Mouse (Mus musculus) layer of hippocampus, postnatal 36 days (tissue): ENCODE measurements around the gene Cipc. TPM values are rescaled to one million over a fixed set of nuclear protein-coding genes. Genes with fewer than 3 reads are reported as not detected.

Experiments used
- DNase-seq, 2 experiments: peaks; one replicate each; pipeline ENCODE4 v3.0.0; 2022
- total RNA-seq, 2 experiments: library from RNA; stranded (reverse); gene quantifications; 2 replicates each; pipeline ENCODE4 v1.2.3; 2021

Gene Cipc
- total RNA-seq: 10 to 100 TPM; 66.6 to 72.9 TPM

DNA sequence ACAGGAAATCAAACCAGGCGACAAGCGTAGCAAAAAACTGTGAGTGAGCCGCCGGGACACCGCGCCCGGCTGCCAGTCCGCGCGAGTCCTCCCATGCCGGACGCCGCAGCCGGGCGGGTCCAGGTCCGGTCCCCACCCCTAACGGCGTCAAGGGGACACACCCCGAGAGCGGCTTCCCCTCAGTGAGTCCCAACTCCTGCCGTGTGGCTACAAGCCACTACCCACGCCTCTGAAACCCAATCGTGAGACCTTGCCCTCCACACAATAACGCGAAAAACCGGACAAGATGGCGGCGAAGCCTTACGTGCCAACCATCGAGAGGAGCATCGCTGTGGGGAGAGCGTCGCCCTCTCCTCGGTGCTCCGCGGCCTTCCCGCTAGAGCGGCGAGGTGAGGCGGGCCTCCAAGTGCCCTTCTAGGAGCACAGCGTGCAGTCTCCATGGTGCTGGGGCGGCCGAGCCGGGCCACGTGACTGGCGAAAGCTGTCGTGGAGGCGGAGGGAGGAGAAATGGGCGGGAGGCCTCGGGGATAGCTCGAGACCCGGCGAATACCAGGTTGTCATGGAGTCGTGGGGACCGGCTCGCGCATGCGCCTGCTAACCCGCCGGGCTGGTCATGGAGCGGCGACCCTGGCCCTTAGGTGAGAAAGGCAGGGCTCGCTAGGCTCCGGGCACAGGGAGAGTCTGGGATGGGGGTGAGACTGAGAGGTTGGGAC is at the start of gene Cipc:
Gene Cipc, plus strand, starts transcription at position 182 of the 713 bp plus-strand sequence.
- peak; percentile 99 for DNase-seq

DNA sequence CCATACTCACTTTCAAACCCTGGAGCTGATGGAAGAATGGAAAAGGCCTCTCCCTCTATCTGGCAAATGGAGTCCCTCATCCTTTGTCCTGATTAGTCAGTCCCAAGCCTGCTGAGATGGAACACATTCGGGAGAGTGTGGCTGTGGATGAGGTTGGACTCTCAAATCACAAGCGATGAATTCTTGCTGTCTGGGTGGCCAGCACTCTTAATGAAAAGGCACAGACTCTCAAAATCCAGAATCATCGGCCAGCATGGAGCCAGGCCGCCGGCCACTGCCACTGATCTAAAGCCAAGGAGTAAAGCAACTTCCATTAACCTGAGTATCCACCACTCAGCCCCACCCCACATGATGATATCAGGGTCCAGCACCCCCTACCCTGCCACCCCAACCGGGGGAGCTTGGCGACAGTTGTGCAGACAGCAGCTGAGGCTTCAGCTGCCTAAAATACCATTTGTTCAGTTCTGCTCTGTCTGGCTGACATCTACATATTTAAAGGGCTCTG is 49.0 kb upstream of the Cipc start:
- DNase-seq: no peak

- no peak for DNase-seq
These were observed 48.4 kb upstream of the Cipc start for GRCm38 (mm10) chr12:86898448-86898847.

- no peak for DNase-seq
These were observed 47.2 kb upstream of the Cipc start for GRCm38 (mm10) chr12:86899461-86900179.

DNA sequence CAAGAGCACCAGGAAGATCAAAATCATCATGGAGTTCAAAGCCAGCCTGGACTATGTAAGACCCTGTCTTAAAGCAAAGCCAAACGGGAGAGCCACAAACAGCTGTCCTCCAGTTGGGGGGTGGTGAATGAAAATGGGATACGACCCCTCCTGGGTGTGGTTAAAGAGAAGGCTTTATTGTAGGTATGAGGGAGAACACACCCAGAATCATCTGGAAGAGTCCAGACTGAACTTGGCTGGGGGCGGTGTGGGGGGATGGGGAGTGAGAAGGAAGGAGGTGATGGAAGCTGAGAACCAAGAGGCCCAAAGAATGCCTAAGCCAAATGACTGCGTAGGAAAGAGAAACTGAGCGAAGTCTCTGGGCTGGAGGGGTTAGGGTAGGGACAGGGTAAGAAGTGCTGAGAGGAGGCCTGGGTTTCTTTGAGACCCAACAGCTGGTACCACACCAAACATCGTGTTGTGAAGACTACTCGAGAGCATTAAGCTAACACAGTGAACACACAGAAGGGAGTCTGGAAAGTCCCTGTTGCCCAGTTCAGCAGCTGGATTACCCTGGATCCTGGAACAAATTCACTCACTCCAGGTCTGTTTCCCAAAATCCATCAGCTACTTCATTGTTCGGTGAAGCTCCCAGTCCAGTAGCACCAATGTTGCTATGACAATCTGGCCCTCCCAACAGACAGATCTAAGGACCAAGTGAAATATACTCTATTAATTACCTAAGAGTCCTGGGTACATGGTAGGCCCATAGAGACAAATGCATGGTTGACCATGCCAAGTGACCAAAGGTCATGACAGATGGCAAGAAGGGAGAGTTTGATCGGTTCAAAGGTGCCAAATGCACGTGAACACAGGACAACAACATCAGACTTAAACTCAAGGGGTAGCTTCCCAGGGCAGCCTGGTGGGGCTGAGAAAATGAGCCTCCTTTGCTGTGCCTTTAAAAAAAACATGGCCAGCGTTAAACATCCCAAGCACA is 42.7 kb upstream of the Cipc start:
- DNase-seq: no peak

- no peak for DNase-seq
These were observed 41.6 kb upstream of the Cipc start for GRCm38 (mm10) chr12:86905203-86905602.

DNA sequence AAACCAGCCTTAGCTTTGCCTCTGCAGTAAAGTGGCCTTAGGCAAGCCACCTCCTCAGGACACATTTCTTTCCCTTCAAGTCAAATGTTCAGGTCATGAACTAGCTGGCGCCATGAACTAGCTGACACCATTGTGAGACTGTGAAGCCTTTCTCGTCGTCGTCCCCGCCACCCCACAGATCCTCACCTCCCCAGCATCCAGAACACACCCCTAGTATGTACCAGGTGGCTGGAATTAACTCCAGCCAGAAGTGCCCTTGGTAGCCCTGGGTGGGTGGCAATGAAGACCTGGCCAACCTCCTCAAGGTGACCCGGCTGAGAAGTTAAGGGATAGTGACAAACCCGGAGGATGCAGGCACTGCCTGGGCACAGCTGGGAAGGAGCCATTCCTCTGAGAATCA is 41.0 kb upstream of the Cipc start:
- no peak for DNase-seq

DNA sequence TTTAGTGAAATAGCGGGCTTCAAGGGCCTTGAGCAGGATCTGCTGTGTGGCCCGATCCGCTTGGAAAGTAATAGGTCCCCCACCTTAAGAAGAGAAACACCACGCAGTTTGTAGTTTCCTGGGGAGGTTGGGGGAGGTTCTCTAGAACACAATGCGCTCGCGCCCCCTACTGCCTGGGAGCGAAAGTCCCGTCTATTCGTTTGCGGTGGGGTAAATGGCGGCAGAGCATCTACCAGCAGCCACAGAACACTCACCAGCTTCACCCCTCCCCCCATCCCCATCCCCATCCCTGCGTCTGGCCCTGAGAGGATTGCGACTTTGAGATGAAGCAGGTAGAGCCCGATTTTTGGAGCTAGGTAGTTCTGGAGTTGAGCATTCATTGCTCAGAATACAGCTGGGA is 40.4 kb upstream of the Cipc start:
- peak; percentile 83 to 85 for DNase-seq

GRCm38 (mm10) chr12:86911482-86911931 is 35.3 kb upstream of the Cipc start:
- peak in 1 of 2 experiments; percentile 75 for DNase-seq

DNA sequence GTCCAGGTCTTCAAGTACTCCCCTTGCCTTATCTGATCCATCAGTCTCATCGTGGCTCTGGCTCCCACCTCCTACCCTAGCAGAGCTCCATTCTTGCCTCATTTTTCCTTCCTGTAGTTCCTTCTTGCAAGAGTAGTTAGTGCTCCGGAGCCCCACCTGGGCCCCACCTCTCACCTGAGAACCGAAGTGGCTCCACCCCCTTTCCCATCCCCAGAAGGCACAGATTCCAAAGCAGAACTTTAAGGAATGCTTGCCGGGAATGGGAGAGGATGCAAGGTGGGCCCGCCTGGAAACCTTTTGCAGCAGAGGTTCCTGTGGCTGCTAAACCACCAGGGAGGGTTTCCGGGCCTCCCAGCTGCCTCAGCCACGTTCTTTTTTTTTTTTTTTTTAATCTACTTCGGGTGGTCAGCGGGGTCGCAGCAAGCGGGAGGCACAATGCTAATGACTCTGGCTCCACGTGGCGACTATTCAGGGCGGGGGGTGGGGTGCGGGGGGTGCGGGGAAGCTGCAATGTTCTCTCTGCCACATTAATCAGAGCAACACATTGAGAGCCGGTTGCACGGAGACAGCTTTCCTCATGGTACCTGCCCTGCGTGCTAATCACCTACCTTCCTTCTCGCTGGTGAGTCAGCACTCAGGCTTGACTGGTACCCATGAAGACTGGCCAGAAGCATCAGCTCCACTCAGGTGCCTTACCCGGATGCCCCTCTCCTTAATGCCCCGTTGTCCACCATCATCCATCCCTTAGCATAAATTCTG is 34.3 kb upstream of the Cipc start:
- DNase-seq: no peak

DNA sequence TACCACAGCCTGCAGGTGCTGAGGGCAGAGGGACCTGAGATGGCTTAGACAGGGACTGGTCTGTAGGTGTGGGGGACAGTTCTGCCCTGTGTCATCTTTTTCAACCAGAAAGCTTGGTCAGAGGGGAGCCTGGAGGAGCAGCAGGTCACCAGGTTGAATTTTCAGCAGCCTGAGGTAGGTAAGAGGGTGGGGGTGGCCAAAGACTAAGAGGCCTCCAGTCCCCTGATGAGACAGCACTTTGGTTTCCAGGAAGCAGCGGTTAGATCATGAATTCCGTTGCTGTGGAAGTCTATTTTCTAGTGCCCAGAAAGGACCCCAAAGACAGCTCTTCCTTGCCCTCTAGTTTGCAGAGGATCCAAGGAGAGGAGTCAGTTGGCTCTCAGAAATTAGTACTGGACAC is 32.5 kb upstream of the Cipc start:
- DNase-seq: no peak

DNA sequence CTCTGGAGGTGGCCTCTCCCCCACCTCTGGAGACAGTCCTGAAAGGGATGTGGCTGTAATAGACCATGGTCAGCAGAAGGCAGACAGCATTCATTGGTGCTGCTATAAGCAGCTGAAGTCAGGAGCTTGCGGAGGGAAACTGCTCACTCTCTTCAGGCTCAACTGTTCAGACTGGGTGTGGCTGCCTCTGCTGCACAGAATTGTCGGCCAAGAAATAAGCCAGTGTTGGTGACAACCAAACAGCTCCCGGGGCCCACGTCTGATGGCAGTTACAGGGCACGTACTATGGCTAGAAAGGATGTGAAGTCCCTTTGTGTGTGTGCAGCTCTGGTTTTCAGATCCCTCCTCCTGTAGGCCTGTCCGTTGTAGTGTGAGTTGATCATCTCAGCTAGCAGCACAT is 32.1 kb upstream of the Cipc start:
- DNase-seq: no peak

- no peak for DNase-seq
These were observed 31.2 kb upstream of the Cipc start for GRCm38 (mm10) chr12:86915617-86916016.

- DNase-seq: no peak
These were observed 29.9 kb upstream of the Cipc start for GRCm38 (mm10) chr12:86916796-86917573.

DNA sequence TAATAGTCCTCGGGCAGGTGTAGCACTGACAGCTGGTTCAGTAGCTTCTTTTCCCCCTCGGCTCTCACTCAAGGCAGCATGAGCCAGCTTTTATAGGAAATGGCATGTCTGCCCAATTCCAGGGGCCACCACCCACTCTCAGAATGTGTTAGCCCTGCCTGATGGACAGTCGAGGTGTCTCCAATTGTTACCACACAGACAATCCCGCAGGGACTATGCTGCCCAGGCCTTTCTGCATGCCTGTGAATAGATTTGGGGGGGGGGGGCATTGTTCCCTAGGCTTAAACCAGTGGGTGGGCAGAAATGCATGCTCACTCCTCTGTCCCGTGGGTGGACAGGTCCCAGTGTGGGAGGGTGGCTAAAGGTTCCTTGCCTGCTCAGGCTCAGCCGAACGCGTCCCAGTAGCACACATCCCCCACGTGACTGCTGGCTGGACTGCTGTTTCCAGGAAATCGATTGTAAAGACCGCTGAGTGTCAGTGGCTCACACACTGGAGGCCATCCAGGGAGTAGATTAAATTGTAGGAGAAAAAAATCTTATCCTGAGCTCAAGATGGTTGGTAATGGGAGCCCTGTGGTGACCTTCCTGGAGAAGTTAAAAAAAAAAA is 28.4 kb upstream of the Cipc start:
- no peak for DNase-seq

DNA sequence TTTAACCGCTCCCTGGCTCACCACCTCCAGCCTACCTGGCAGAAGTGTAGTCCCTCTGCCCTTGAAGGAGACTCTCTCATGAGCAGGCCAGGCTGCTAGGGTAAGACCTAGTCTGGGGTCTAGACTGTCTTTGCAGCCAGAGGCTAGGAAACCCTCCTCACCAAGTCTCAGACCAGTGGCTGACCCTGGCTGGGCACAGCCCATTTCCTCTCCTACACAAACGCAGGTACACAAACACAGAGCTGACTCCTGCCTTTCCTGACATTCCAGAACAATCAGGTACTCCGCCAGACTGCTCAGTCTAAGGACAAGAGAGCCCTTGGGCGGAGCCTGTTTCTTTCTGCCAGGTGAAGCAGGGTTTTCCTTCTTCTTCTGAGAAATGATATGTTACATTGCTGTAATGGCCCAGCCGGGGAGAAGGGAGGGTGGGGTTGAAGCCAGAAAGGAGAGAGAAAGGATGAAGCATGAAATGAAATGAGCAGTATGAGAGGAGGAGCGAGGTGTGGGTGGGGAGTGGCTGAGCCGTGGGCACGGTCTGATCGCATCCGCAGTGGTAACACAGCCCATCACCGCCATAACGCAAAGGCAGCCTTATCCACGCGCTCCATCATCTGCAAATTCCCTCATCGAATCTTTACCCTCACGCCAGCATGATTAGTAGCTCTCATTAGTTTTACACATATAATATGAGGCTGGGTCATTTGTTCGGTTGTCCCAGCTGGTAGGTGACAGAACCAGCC is 27.7 kb upstream of the Cipc start:
- DNase-seq: no peak

DNA sequence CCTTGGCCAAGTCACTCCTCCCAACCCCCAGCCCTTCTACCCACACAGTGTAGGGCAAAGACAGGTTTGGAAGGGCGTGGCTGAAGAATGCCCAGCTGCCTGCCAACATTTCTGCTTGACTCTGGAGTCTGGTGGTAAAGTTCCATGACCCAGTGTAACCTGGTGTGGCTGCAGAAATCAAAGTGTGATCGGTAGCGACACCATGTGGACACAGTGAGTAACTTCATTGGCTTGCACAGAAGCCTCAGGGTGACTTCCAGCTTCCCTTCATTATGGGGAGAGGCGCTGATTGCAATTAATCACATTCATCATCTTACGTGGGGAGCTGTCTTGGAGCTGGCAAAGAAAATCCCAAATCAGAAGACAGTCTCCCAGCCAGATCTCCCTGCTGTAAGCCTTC is 23.0 kb upstream of the Cipc start:
- peak; percentile 73 to 78 for DNase-seq

GRCm38 (mm10) chr12:86930934-86931729 is 15.7 kb upstream of the Cipc start:
- DNase-seq: no peak
